Mouse (Mus musculus): ENCODE data around the gene Lilrb4a.
"Not testable (repeated sequence)": the region's sequence is repeated elsewhere in the genome, so short reads cannot be mapped to it uniquely, and the experiment has no call there.

Lilrb4a gene

GRCm38 (mm10) chr10:51490691-51491090 lies at the start of gene Lilrb4a:
Gene Lilrb4a (plus strand): TSS chr10:51490956.
- DNase-seq (ENCODE audit: low spot score in 2 of 2) = not testable (repeated sequence)

GRCm38 (mm10) chr10:51451610-51452009 lies 39.1 kb upstream of the Lilrb4a start:
- no peak for DNase-seq (ENCODE audit: low spot score in 2 of 2)

- no peak for DNase-seq (ENCODE audit: low spot score in 2 of 2)
These were observed 37.0 kb upstream of the Lilrb4a start for GRCm38 (mm10) chr10:51453616-51454298.

- DNase-seq (ENCODE audit: low spot score in 2 of 2) = no peak
These were observed 36.4 kb upstream of the Lilrb4a start for GRCm38 (mm10) chr10:51454365-51454764.

GRCm38 (mm10) chr10:51455762-51456161 lies 35.0 kb upstream of the Lilrb4a start:
- no peak for DNase-seq (ENCODE audit: low spot score in 2 of 2)

- no peak for DNase-seq (ENCODE audit: low spot score in 2 of 2)
These were observed 34.4 kb upstream of the Lilrb4a start for GRCm38 (mm10) chr10:51456369-51456768.

GRCm38 (mm10) chr10:51463800-51464199 lies 27.0 kb upstream of the Lilrb4a start:
- not testable (repeated sequence) for DNase-seq (ENCODE audit: low spot score in 2 of 2)

- not testable (repeated sequence) for DNase-seq (ENCODE audit: low spot score in 2 of 2)
These were observed 10.4 kb upstream of the Lilrb4a start, which contains the start of the genes Gm49339 and Lilr4b for GRCm38 (mm10) chr10:51480397-51480796. Gene Gm49339 (plus strand): TSS chr10:51480612. Gene Lilr4b (plus strand): TSS chr10:51480632.

- no peak for DNase-seq (ENCODE audit: low spot score in 2 of 2)
These were observed 29.3 kb downstream of the Lilrb4a start for GRCm38 (mm10) chr10:51520021-51520420.

GRCm38 (mm10) chr10:51521453-51521852 lies 30.7 kb downstream of the Lilrb4a start:
- DNase-seq (ENCODE audit: low spot score in 2 of 2) = no peak

GRCm38 (mm10) chr10:51526090-51526489 lies 35.3 kb downstream of the Lilrb4a start:
- DNase-seq (ENCODE audit: low spot score in 2 of 2) = no peak

GRCm38 (mm10) chr10:51526633-51527032 lies 35.9 kb downstream of the Lilrb4a start:
- no peak for DNase-seq (ENCODE audit: low spot score in 2 of 2)

- no peak for DNase-seq (ENCODE audit: low spot score in 2 of 2)
These were observed 38.2 kb downstream of the Lilrb4a start for GRCm38 (mm10) chr10:51528840-51529434.

GRCm38 (mm10) chr10:51529497-51529896 lies 38.7 kb downstream of the Lilrb4a start:
- DNase-seq (ENCODE audit: low spot score in 2 of 2) = no peak

- DNase-seq (ENCODE audit: low spot score in 2 of 2) = no peak
These were observed 40.1 kb downstream of the Lilrb4a start for GRCm38 (mm10) chr10:51530813-51531212.

Data from urinary bladder, adult 18-20 months (tissue).